In genomic region chr2:43513852-43514251, GRCm38 (mm10) we compare ENCODE assay signal across 16 mouse cellular contexts. TPM values are rescaled to one million over a fixed set of nuclear protein-coding genes. Genes with fewer than 3 reads are reported as not detected.
"Had no signal": no experiment of that assay in that cellular context is flagged by ENCODE, and none has a peak within 500 bp of the region (broad histone marks: within the 10 kb centered on the region; RNA-seq: fewer than 3 reads in every experiment).

No protein-coding gene starts in this region.

- H3K9me3 ChIP-seq: limb, embryonic 13.5 days; liver, embryonic 12.5 days; midbrain, embryonic 12.5 days had no signal

- DNase-seq: left cerebral cortex, postnatal 4 days; lung, embryonic 14.5 days; lung, postnatal 14 days; retina, postnatal 1 day; right cerebral cortex, postnatal 4 days; spleen, adult 18-20 months; thymus, adult 18-20 months; thymus, postnatal 14 days had no signal

- H3K9ac ChIP-seq: limb, embryonic 13.5 days; liver, embryonic 12.5 days; lung, embryonic 14.5 days; midbrain, embryonic 12.5 days; neural tube, embryonic 12.5 days had no signal

- H3K4me2 ChIP-seq: limb, embryonic 13.5 days; liver, embryonic 12.5 days; lung, embryonic 14.5 days; midbrain, embryonic 12.5 days; neural tube, embryonic 12.5 days had no signal

- H3K4me1 ChIP-seq: limb, embryonic 13.5 days; liver, embryonic 12.5 days; megakaryocyte, embryonic 14.5 days; midbrain, embryonic 12.5 days; neural tube, embryonic 12.5 days had no signal

- H3K27me3 ChIP-seq: limb, embryonic 13.5 days; liver, embryonic 12.5 days; megakaryocyte, embryonic 14.5 days; midbrain, embryonic 12.5 days; neural tube, embryonic 12.5 days had no signal

- H3K4me3 ChIP-seq: limb, embryonic 13.5 days; liver, embryonic 12.5 days; megakaryocyte, embryonic 14.5 days; midbrain, embryonic 12.5 days; neural tube, embryonic 12.5 days had no signal

- H3K27ac ChIP-seq: limb, embryonic 13.5 days; liver, embryonic 12.5 days; macrophage; midbrain, embryonic 12.5 days; neural tube, embryonic 12.5 days had no signal

- ATAC-seq: liver, embryonic 12.5 days had no signal

- H3K36me3 ChIP-seq: limb, embryonic 13.5 days; liver, embryonic 12.5 days; midbrain, embryonic 12.5 days; neural tube, embryonic 12.5 days had no signal

RNA-seq across cellular contexts. Expression of gene Kynu, which starts 41.3 kb away (rescaled TPM):
- total RNA-seq: layer of hippocampus, postnatal 14 days; left cerebral cortex, adult 18-20 months had no signal
